26 mouse cellular contexts compared by ENCODE assay signal in genomic region chr14:30428757-30429156, GRCm38 (mm10). TPM values are rescaled to one million over a fixed set of nuclear protein-coding genes. Genes with fewer than 3 reads are reported as not detected.
A peak's percentile ranks its signal among the peaks of the same experiment; 100 is the strongest.
DNase-seq lines count a peak whose midpoint lies in the region; ATAC-seq and TF ChIP-seq lines count a peak whose summit lies in the region.
"Had no signal": no experiment of that assay in that cellular context is flagged by ENCODE, and none has a peak within 500 bp of the region (broad histone marks: within the 10 kb centered on the region; RNA-seq: fewer than 3 reads in every experiment).

No protein-coding gene starts in this region.

- peak overlapping the region; percentile 63 for H3K27ac ChIP-seq in embryonic facial prominence, embryonic 13.5 days
- H3K27ac ChIP-seq in embryonic facial prominence, embryonic 10.5 days (replicated peaks), result no peak overlapping the region
- no peak overlapping the region for H3K27ac ChIP-seq in kidney, postnatal 0 days
- H3K27ac ChIP-seq in kidney, embryonic 14.5 days (ENCODE audit: low read depth, low read length), result no peak overlapping the region
- H3K27ac ChIP-seq in midbrain, embryonic 14.5 days (replicated peaks; ENCODE audit: low read depth, low read length), result no peak overlapping the region
- H3K27ac ChIP-seq in midbrain, embryonic 15.5 days, result no peak overlapping the region
- H3K27ac ChIP-seq: hindbrain, embryonic 12.5 days; liver, embryonic 14.5 days; macrophage; neural tube, embryonic 12.5 days had no signal

- peaks cover 12% of the 10 kb centered on the region for H3K4me1 ChIP-seq in embryonic facial prominence, embryonic 13.5 days
- peaks cover 20% of the 10 kb centered on the region for H3K4me1 ChIP-seq in embryonic facial prominence, embryonic 10.5 days
- H3K4me1 ChIP-seq in kidney, postnatal 0 days (replicated peaks; ENCODE audit: insufficient read depth, low read length), result no peaks in the 10 kb centered on the region; the same call in 1 of the 2 replicates
- H3K4me1 ChIP-seq in kidney, embryonic 14.5 days (ENCODE audit: control insufficient read depth, insufficient read depth, low read length), result 0 out of 2 replicates have a peak, but pooled peaks cover 4% of the 10 kb centered on the region
- H3K4me1 ChIP-seq in midbrain, embryonic 14.5 days (ENCODE audit: control insufficient read depth, insufficient read depth, low read length), result no peaks in the 10 kb centered on the region
- no peaks in the 10 kb centered on the region for H3K4me1 ChIP-seq in midbrain, embryonic 15.5 days
- H3K4me1 ChIP-seq: neural tube, embryonic 12.5 days had no signal

- no peak overlapping the region for H3K9ac ChIP-seq in embryonic facial prominence, embryonic 13.5 days
- no peak overlapping the region for H3K9ac ChIP-seq in kidney, postnatal 0 days (ENCODE audit: low read depth, low read length)
- no peak overlapping the region for H3K9ac ChIP-seq in kidney, embryonic 14.5 days (ENCODE audit: low read depth, low read length)
- H3K9ac ChIP-seq in midbrain, embryonic 14.5 days (replicated peaks; ENCODE audit: low read length), result no peak overlapping the region
- H3K9ac ChIP-seq in midbrain, embryonic 15.5 days, result no peak overlapping the region
- H3K9ac ChIP-seq: hindbrain, embryonic 12.5 days; liver, embryonic 14.5 days; neural tube, embryonic 12.5 days had no signal

- H3K4me2 ChIP-seq in embryonic facial prominence, embryonic 13.5 days, result no peak overlapping the region
- no peak overlapping the region for H3K4me2 ChIP-seq in kidney, postnatal 0 days (ENCODE audit: low read length)
- no peak overlapping the region for H3K4me2 ChIP-seq in kidney, embryonic 14.5 days (replicated peaks; ENCODE audit: low read depth, low read length)
- no peak overlapping the region for H3K4me2 ChIP-seq in midbrain, embryonic 14.5 days (ENCODE audit: low read length)
- H3K4me2 ChIP-seq in midbrain, embryonic 15.5 days, result no peak overlapping the region
- H3K4me2 ChIP-seq: hindbrain, embryonic 12.5 days; neural tube, embryonic 12.5 days had no signal

- ATAC-seq in embryonic facial prominence, embryonic 13.5 days (ENCODE audit: insufficient number of reproducible peaks, insufficient read depth, low FRiP score, low TSS enrichment, low read depth), result no peak
- ATAC-seq in kidney, postnatal 0 days (replicated peaks; ENCODE audit: low FRiP score, low read depth), result no peak
- ATAC-seq in kidney, embryonic 14.5 days (ENCODE audit: low FRiP score, low TSS enrichment), result no peak
- no peak for ATAC-seq in midbrain, embryonic 14.5 days (ENCODE audit: low FRiP score, low TSS enrichment)
- ATAC-seq in midbrain, embryonic 15.5 days (replicated peaks), result no peak
- ATAC-seq: forebrain, embryonic 16.5 days; intestine, postnatal 0 days; midbrain, embryonic 16.5 days had no signal

- no peaks in the 10 kb centered on the region for H3K27me3 ChIP-seq in embryonic facial prominence, embryonic 13.5 days
- no peaks in the 10 kb centered on the region for H3K27me3 ChIP-seq in embryonic facial prominence, embryonic 10.5 days (replicated peaks; ENCODE audit: low read depth, poor library complexity, severe bottlenecking)
- no peaks in the 10 kb centered on the region for H3K27me3 ChIP-seq in kidney, postnatal 0 days (ENCODE audit: insufficient read depth, low read length)
- H3K27me3 ChIP-seq in kidney, embryonic 14.5 days (ENCODE audit: control insufficient read depth, insufficient read depth, low read length), result no peaks in the 10 kb centered on the region
- H3K27me3 ChIP-seq in midbrain, embryonic 14.5 days (ENCODE audit: control insufficient read depth, insufficient read depth, low read length), result no peaks in the 10 kb centered on the region
- H3K27me3 ChIP-seq in midbrain, embryonic 15.5 days (replicated peaks), result no peaks in the 10 kb centered on the region
- H3K27me3 ChIP-seq: hindbrain, embryonic 12.5 days; neural tube, embryonic 12.5 days had no signal

- H3K9me3 ChIP-seq in embryonic facial prominence, embryonic 13.5 days, result no peaks in the 10 kb centered on the region
- no peaks in the 10 kb centered on the region for H3K9me3 ChIP-seq in embryonic facial prominence, embryonic 10.5 days
- H3K9me3 ChIP-seq in kidney, postnatal 0 days (replicated peaks; ENCODE audit: low read length), result no peaks in the 10 kb centered on the region
- no peaks in the 10 kb centered on the region for H3K9me3 ChIP-seq in kidney, embryonic 14.5 days (ENCODE audit: control insufficient read depth, low read length)
- H3K9me3 ChIP-seq in midbrain, embryonic 14.5 days (ENCODE audit: control insufficient read depth, low read length), result no peaks in the 10 kb centered on the region
- no peaks in the 10 kb centered on the region for H3K9me3 ChIP-seq in midbrain, embryonic 15.5 days
- H3K9me3 ChIP-seq: G1E; hindbrain, embryonic 12.5 days; neural tube, embryonic 12.5 days had no signal

- TF ChIP-seq CTCF in kidney, postnatal 0 days (IDR thresholded peaks at IDR 0.05; ENCODE audit: low read depth), result no peak

- no peak for DNase-seq in embryonic facial prominence, embryonic 10.5 days (ENCODE audit: low spot score)
- peak; percentile 33 for DNase-seq in kidney, postnatal 0 days (ENCODE audit: low spot score)
- peak; percentile 26 for DNase-seq in midbrain, embryonic 14.5 days
- DNase-seq in left cerebral cortex, postnatal 36 days (ENCODE audit: low spot score in 2 of 2), result no peak
- DNase-seq: adrenal gland, postnatal 14 days; cerebellum, adult 11-12 months; cerebellum, adult 9-11 months; heart, postnatal 14 days; layer of hippocampus, adult 9-11 months; liver; lung, adult 2 months; lung, postnatal 10 days; right cerebral cortex, postnatal 4 days; thymus, postnatal 4 days had no signal

- H3K36me3 ChIP-seq in embryonic facial prominence, embryonic 13.5 days, result no peaks in the 10 kb centered on the region
- no peaks in the 10 kb centered on the region for H3K36me3 ChIP-seq in embryonic facial prominence, embryonic 10.5 days (replicated peaks)
- no peaks in the 10 kb centered on the region for H3K36me3 ChIP-seq in kidney, postnatal 0 days (ENCODE audit: insufficient read depth, low read length)
- H3K36me3 ChIP-seq in kidney, embryonic 14.5 days (ENCODE audit: control insufficient read depth, insufficient read depth, low read length), result no peaks in the 10 kb centered on the region
- no peaks in the 10 kb centered on the region for H3K36me3 ChIP-seq in midbrain, embryonic 14.5 days (ENCODE audit: control insufficient read depth, insufficient read depth, low read length)
- H3K36me3 ChIP-seq in midbrain, embryonic 15.5 days (replicated peaks), result no peaks in the 10 kb centered on the region
- H3K36me3 ChIP-seq: G1E; hindbrain, embryonic 12.5 days; neural tube, embryonic 12.5 days had no signal

- H3K4me3 ChIP-seq in embryonic facial prominence, embryonic 13.5 days, result no peak overlapping the region
- no peak overlapping the region for H3K4me3 ChIP-seq in embryonic facial prominence, embryonic 10.5 days
- no peak overlapping the region for H3K4me3 ChIP-seq in kidney, postnatal 0 days (replicated peaks; ENCODE audit: low read depth, low read length)
- H3K4me3 ChIP-seq in kidney, embryonic 14.5 days (ENCODE audit: low read length), result no peak overlapping the region
- no peak overlapping the region for H3K4me3 ChIP-seq in midbrain, embryonic 14.5 days (replicated peaks; ENCODE audit: low read depth, low read length)
- H3K4me3 ChIP-seq in midbrain, embryonic 15.5 days, result no peak overlapping the region
- H3K4me3 ChIP-seq: hindbrain, embryonic 12.5 days; myocyte; neural tube, embryonic 12.5 days had no signal

- intact Hi-C loops in left cerebral cortex, postnatal 36 days (cut with DNase I), result no loop called here

RNA-seq across cellular contexts. Expression of gene Dcp1a, which starts 50.6 kb away (rescaled TPM):
- polyA plus RNA-seq in embryonic facial prominence, embryonic 13.5 days (2015; fragmentation: Nextera tagmentation; extraction: Ambion mirVana), result 33.3 and 37.3 TPM in 2 replicates
- polyA plus RNA-seq in embryonic facial prominence, embryonic 10.5 days (2016; fragmentation: Nextera tagmentation; extraction: Ambion mirVana), result 39.6 TPM in 2 replicates
- polyA plus RNA-seq in kidney, postnatal 0 days (2015; fragmentation: Nextera tagmentation; extraction: Ambion mirVana), result 10.9 and 11.4 TPM in 2 replicates
- 19.0 and 31.1 TPM in 2 replicates for polyA plus RNA-seq in kidney, embryonic 14.5 days (2014; fragmentation: Nextera tagmentation; extraction: Ambion mirVana)
- polyA plus RNA-seq in midbrain, embryonic 14.5 days (2014; fragmentation: Nextera tagmentation; extraction: Ambion mirVana), result 14.5 and 20.5 TPM in 2 replicates
- 17.3 and 19.6 TPM in 2 replicates for polyA plus RNA-seq in midbrain, embryonic 15.5 days (2015; fragmentation: Nextera tagmentation; extraction: Ambion mirVana)
- total RNA-seq in left cerebral cortex, postnatal 36 days (2021), result 10 to 100 TPM; 18.0 to 20.8 TPM

Comparison
In these comparisons a context has a peak if more than half of its experiments do, and no peak if none do; other contexts are left out.
1. DNase-seq: peak in kidney, postnatal 0 days (single experiment) and midbrain, embryonic 14.5 days (single experiment); none in embryonic facial prominence, embryonic 10.5 days (single experiment) and left cerebral cortex, postnatal 36 days (0 of 2).